Mouse (Mus musculus) adrenal gland, postnatal 36 days (tissue): Measurements from ENCODE around the gene Cars. TPM values are rescaled to one million over a fixed set of nuclear protein-coding genes. Genes with fewer than 3 reads are reported as not detected.
"Not testable (repeated sequence)": the region's sequence is repeated elsewhere in the genome, so short reads cannot be mapped to it uniquely, and the experiment has no call there.

Experiments used
- DNase-seq, 2 experiments: peaks; one replicate each; pipeline ENCODE4 v3.0.0; 2021; ENCODE audit warnings: mixed read lengths in 1 of 2
- total RNA-seq, 2 experiments: library from RNA; stranded (reverse); gene quantifications; 2 replicates each; pipeline ENCODE4 v1.2.3; 2021

The Cars gene
- total RNA-seq, 2 experiments from 2014 or later = 46.9 to 59.3 TPM

GRCm38 (mm10) chr7:143587586-143587985 is 12.3 kb downstream of the Cars start:
- DNase-seq = peak in 1 of 2 experiments; percentile 14

DNA sequence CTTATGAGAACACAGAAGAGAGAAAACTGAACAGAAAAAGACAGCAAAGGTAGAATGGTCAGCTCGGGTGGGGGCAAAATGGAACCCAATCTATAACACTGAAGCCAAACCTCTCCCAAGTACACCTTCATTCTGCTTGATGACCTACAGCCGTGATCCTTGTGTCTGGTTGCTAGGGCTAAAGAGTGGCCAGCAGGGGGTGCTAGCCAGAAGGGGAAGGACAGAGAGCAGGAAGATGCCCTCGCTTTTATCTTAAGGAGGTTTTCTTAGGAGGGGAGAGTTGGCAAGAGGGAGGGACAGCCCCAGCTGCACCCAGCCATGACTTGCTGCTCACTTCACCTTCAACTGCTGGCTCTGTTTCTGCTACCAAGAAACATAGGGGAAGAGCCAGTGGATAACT is 15.9 kb downstream of the Cars start:
- peak; percentile 80 to 88 for DNase-seq

DNA sequence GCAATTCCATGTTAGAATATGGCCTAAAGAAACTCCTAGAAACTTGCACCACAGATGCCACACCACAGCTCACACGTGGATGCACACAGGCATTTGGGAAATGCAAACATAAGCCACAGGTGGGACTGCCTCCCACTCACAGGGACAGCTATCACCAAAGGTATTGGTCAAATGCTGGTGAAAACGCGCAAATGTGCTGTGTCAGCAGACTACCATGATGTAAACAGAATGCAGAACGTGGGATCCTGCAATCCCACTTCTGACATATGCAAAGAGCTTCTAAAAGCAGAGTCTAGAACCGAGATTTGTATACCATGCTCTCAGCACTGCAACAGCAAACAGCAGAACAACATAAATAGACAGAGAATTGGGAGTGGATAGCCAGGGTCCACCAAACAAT is 16.9 kb downstream of the Cars start:
- no peak for DNase-seq

- DNase-seq = no peak
Measured at GRCm38 (mm10) chr7:143575751-143576150, 24.1 kb downstream of the Cars start.

- no peak for DNase-seq
Measured at GRCm38 (mm10) chr7:143565648-143566039, 34.2 kb downstream of the Cars start.

DNA sequence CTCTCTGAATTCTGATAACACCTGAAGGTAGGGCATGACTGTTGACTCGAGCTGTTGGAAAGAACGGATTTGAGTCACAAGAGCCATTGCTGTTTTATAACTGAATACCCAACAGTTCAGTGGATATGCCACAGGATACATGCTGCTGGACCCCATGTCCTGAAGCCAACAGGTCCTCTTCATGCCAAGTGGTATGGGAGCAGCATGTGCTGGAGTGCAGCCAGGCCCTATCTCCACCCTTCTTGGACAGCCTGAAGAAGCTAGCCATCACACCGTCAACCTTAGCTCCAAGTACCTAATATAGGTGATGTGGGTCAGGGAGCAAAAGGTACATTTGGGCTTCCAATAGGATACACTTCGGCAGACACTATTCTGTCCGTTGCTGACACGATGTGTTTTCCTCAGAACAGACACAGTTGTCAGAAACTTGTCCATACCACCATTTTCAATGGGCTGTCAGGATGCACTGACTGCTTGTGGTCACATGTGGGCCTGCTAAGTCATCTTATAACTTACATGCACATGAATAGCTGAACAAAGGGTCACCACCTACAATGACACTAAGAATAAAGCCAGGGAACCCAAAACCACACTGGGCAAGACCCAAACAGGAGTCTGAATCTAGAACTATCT is 34.8 kb downstream of the Cars start:
- DNase-seq = no peak

- DNase-seq = no peak
Measured at GRCm38 (mm10) chr7:143563787-143564186, 36.1 kb downstream of the Cars start.

DNA sequence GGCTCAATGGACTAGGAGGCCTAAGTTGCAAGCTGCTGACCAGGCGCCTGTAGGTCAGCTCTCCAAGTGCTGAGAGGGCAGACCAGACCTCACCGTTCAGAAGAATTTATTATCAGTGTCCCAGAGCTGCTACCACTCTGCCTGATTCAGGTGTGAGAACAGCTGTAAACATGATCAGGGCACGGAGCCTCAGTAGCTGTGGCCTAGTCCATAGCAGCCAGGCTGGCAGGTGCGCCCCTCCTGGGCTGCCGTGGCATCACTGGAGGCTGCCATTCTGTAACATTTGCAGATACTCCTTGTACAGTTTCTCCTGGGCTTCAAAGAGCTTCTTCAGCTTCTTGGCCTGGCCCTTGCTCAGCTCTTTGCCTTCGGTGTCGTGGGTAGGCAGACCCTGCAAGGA is 42.3 kb downstream of the Cars start:
- DNase-seq = no peak

GRCm38 (mm10) chr7:143556964-143557610 is 42.8 kb downstream of the Cars start:
- DNase-seq = peak; percentile 43 to 67

DNA sequence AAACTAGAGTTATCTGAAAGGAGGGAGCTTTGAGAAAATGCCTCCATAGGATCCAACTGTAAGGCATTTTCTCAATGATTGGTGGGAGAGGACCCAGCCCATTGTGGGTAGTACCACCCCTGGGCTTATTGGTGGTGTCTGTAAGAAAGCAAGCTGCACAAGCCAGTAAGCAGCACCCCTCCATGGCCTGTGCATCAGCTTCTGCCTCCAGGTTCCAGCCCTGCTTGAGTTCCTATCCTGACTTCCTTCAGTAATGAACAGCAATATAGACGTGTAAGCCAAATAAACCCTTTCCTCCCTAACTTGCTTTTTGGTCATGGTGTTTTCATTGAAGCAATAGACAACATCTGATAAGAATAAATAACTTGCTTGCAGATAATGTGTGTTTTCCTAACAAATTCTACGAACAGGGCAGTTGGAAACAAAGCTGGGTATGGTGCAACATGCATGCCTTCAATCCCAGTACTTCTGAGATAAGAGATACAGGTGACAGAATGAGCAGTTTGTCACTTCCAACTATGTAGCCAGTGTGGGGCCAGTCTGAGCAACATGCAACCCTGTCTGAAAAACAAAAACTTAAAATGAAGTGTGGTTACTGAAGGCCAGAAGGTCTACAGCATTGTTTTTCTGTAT is 50.2 kb downstream of the Cars start:
- no peak for DNase-seq

- peak; percentile 96 to 99 for DNase-seq
Measured at GRCm38 (mm10) chr7:143548976-143549457, 50.9 kb downstream of the Cars start, which contains the start of gene Nap1l4. TSS of gene Nap1l4 (minus strand) at chr7:143549106.

DNA sequence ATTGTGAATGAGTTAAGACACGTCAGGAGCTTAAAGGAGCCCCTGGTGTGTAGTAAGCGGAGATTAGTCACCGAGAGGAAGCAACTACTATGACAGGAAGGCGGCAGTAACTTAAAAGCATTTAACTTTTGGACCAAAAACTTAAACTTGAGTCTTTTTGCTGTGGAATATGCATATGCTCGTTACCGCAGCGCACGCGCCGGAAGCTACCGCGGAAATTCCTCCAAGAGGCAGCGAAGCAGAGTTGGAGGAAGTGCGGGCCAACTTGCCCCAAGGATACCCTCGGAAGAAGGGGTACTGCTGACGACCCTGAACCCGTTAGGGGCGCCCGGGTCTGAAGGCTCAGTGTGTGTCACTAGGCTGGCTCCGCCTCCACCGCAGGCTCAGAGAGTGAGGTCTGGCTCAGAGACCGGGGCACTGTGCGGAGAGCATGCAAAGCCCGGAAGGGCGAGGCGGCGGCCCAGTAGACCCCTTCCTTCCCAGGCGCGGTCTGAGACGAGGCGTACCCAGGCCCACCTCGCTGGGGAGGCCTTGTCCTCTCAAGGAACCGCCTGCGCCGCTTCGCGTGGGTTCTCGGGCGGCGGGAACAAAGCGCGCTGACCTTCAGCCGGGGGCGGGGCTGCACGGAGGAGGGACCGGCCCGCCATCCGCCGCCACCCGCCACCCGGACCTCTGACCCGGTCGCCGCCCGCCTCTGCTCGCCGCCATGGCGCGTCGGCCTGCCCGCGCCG is 51.5 kb downstream of the Cars start:
- peak; percentile 79 to 91 for DNase-seq

GRCm38 (mm10) chr7:143546554-143546953 is 53.3 kb downstream of the Cars start:
- no peak for DNase-seq

DNA sequence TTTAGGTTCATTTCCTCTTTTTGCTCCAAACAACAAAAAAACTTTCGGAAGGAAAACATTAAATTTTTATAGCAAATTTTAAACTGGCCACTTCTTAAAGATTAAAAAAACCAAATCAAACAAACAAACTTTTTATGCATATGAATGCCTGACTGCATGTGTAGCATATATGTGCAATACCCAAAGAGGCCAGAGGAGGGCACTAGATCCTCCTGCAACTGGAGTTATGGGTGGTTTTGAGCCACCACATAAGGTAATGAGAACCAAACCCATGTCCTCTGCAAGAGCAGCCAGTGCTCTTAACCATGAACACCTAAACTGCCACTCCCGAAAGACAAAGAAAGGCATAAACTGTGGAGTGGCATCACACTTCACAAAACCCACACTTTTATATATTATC is 55.5 kb downstream of the Cars start:
- peak in 1 of 2 experiments; percentile 32 for DNase-seq

DNA sequence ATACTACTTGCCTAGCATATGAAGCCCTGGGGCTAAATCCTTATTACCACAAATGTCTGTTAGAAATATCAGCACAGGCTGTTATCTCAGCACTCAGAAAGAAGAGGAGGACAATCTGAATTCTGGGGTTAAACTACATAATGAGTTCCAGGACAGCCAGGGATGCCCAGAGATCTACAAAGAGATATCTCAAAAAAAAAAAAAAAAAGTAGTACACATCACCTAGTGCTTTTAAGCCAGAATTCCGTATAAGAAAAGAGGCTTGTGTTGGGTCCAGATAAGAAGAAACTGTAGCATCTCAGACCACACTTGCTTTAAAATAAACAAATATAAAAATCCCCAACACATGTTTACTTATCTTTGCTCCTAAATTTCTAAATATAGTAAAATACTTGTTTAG is 61.2 kb downstream of the Cars start:
- DNase-seq = no peak

DNA sequence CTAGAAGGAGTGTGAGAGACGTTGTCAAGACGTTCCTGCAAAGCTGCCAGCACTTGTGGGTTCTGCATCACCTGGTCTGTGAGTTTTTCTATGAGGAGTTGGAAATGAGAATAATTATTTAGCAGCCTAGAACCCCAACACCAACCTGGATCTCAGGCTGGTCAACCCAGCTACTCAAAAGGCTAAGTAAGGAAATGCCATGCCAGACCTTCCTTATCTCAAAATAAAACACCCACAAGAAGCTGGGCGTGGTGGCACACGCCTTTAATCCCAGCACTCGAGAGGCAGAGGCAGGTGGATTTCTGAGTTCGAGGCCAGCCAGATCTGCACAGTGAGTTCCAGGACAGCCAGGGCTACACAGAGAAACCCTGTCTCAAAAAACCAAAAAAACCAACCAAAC is 61.7 kb downstream of the Cars start:
- DNase-seq = not testable (repeated sequence)

GRCm38 (mm10) chr7:143536251-143536650 is 63.6 kb downstream of the Cars start:
- no peak for DNase-seq

DNA sequence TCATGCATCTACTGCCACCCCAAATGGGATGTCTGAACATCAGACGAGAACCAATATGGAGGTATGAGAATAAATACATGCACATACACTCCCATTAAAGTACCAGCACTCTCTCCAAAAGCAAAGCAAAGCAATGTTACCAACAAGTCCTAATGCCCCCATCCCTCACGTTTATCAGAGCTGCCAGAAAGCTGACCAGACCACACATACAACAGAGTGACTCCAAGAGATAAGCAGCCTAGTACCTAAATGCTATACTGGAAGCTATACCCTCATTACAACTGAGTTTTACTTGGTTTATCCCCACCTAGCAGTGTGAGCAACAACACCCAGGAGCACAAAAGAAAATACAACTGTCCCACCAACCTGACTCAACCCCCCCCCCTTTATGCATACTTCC is 66.6 kb downstream of the Cars start:
- no peak for DNase-seq

- no peak for DNase-seq
Measured at GRCm38 (mm10) chr7:143532410-143532809, 67.5 kb downstream of the Cars start.

GRCm38 (mm10) chr7:143519333-143519732 is 80.6 kb downstream of the Cars start:
- DNase-seq = no peak

GRCm38 (mm10) chr7:143514416-143514768 is 85.5 kb downstream of the Cars start:
- DNase-seq = no peak

DNA sequence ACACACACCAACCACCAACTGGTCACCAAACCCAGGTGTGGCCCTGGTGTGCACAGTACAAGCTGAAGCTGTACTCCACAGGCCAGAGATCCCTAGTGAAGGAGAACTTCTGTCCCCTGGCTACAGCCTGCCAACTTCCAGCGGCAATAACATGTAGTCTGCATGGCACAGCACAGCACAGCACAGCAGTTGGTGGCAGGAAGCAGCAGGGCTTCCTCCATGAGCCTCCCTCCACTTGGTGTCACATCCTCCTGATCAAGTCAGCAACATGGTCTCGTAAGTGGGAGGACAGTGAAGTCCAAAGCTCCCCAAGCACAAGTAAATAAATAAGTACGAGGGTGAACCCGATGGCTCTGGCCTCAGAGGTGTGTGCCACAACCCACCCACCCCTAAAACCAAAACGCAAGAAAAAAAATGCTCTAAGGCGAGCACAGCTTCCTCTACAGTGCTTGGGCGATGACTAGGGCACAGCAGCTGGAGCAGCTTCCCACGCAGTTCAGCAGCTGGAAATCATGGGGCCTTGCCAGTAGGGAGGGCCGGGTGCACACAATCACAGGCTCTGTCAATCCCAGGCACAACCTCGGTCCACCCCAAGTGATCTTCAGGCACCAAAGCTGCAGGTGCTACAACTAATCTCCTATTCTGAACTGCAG is 86.0 kb downstream of the Cars start:
- DNase-seq = no peak
